Mouse (Mus musculus) embryonic facial prominence, embryonic 13.5 days (tissue): ENCODE results near the gene Pdhb. TPM values are rescaled to one million over a fixed set of nuclear protein-coding genes. Genes with fewer than 3 reads are reported as not detected.
A peak's percentile ranks its signal among the peaks of the same experiment; 100 is the strongest.

Source experiments
- ATAC-seq: fragments of 200-750 bp; cut with Nextera tagmentation; 2 replicates; pipeline ENCODE4 v1.8.0; 2017; ENCODE audit warnings: low read depth; ENCODE audit not compliant: insufficient number of reproducible peaks, insufficient read depth, low FRiP score, low TSS enrichment
- H3K27ac ChIP-seq: fragments of 300-500 bp; sonication (generic); 2 replicates; pipeline ENCODE4 v1.5.1; 2015; ENCODE audit warnings: moderate library complexity, mild to moderate bottlenecking, inconsistent platforms
- H3K27me3 ChIP-seq: fragments of 300-500 bp; sonication (generic); 2 replicates; pipeline ENCODE4 v1.6.1; 2015; ENCODE audit warnings: mild to moderate bottlenecking, inconsistent platforms
- H3K36me3 ChIP-seq: fragments of 300-500 bp; sonication (generic); 2 replicates; pipeline ENCODE4 v1.6.1; 2015; ENCODE audit warnings: mild to moderate bottlenecking, inconsistent platforms
- H3K4me1 ChIP-seq: fragments of 300-500 bp; sonication (generic); 2 replicates; pipeline ENCODE4 v1.6.1; 2015; ENCODE audit warnings: inconsistent platforms
- H3K4me2 ChIP-seq: fragments of 300-500 bp; sonication (generic); 2 replicates; pipeline ENCODE4 v1.6.1; 2015; ENCODE audit warnings: moderate library complexity, mild to moderate bottlenecking, inconsistent platforms
- H3K4me3 ChIP-seq: fragments of 300-500 bp; sonication (generic); 2 replicates; pipeline ENCODE4 v1.5.1; 2015; ENCODE audit warnings: mild to moderate bottlenecking, inconsistent platforms
- H3K9ac ChIP-seq: fragments of 300-500 bp; sonication (generic); 2 replicates; pipeline ENCODE4 v1.6.1; 2015; ENCODE audit warnings: mild to moderate bottlenecking, inconsistent platforms
- H3K9me3 ChIP-seq: fragments of 300-500 bp; sonication (generic); 2 replicates; pipeline ENCODE4 v1.6.1; 2016; ENCODE audit warnings: inconsistent platforms
- WGBS: fragments of 180-500 bp; shearing (Covaris S2); methylation state at CpG from one replicate; pipeline ENCODE4 v1.1.7; 2015; ENCODE audit warnings: mixed read lengths; 5-methylcytosine and 5-hydroxymethylcytosine counted together
- polyA plus RNA-seq: library from polyadenylated mRNA; unstranded; fragments of >200 nt; fragmentation: Nextera tagmentation; extraction: Ambion mirVana; gene quantifications from 2 replicates; pipeline ENCODE4 v1.2.1, GENCODE M21; 2015

Gene Pdhb
- 203 TPM in 2 replicates for polyA plus RNA-seq

- WGBS, result under 1% methylated on average over 64 of the region's 64 CpGs
- Histone ChIP-seq H3K27ac (peak within 1 kb of the TSS; percentile 79), H3K9me3 (no peaks in the 10 kb centered on the region), H3K9ac (peak within 1 kb of the TSS; percentile 96), H3K4me1 (peaks cover 10% of the 10 kb centered on the region), H3K4me2 (peak within 1 kb of the TSS; percentile 82), H3K27me3 (no peaks in the 10 kb centered on the region), H3K36me3 (peaks cover 32% of the 10 kb centered on the region), H3K4me3 (peak within 1 kb of the TSS; percentile 96)
- peak; percentile 100 for ATAC-seq
Observed at GRCm38 (mm10) chr14:8172507-8173410, at the start of gene Pdhb. Pdhb (minus strand) TSS chr14:8173025.

- Histone ChIP-seq H3K4me2 (no peak overlapping the region), H3K4me1 (no peaks in the 10 kb centered on the region), H3K9me3 (no peaks in the 10 kb centered on the region), H3K27me3 (no peaks in the 10 kb centered on the region), H3K9ac (no peak overlapping the region), H3K36me3 (peaks cover 13% of the 10 kb centered on the region), H3K4me3 (no peak overlapping the region), H3K27ac (no peak overlapping the region)
- no peak for ATAC-seq
- 93% methylated on average over 16 of the region's 16 CpGs for WGBS
Observed at GRCm38 (mm10) chr14:8222561-8222960, 49.7 kb upstream of the Pdhb start.

- WGBS, result 88% methylated on average over 2 of the region's 2 CpGs
- Histone ChIP-seq H3K9ac (no peak overlapping the region), H3K27ac (no peak overlapping the region), H3K27me3 (no peaks in the 10 kb centered on the region; the same call in 1 of the 2 replicates), H3K4me3 (no peak overlapping the region), H3K36me3 (peaks cover 13% of the 10 kb centered on the region), H3K4me2 (no peak overlapping the region), H3K4me1 (peaks cover 3% of the 10 kb centered on the region; the same call in 1 of the 2 replicates), H3K9me3 (no peaks in the 10 kb centered on the region)
- no peak for ATAC-seq
Observed at GRCm38 (mm10) chr14:8220912-8221311, 48.1 kb upstream of the Pdhb start.

- Histone ChIP-seq H3K27me3 (no peaks in the 10 kb centered on the region; the same call in 1 of the 2 replicates), H3K9ac (no peak overlapping the region), H3K9me3 (no peaks in the 10 kb centered on the region), H3K27ac (no peak overlapping the region), H3K36me3 (peaks cover 13% of the 10 kb centered on the region), H3K4me2 (no peak overlapping the region), H3K4me1 (peaks cover 8% of the 10 kb centered on the region), H3K4me3 (no peak overlapping the region)
- no peak for ATAC-seq
- 59% methylated on average over 7 of the region's 7 CpGs for WGBS
Observed at GRCm38 (mm10) chr14:8220306-8220705, 47.5 kb upstream of the Pdhb start.

- Histone ChIP-seq H3K4me1 (peaks cover 13% of the 10 kb centered on the region), H3K9me3 (no peaks in the 10 kb centered on the region), H3K9ac (no peak overlapping the region), H3K27me3 (no peaks in the 10 kb centered on the region; the same call in 1 of the 2 replicates), H3K4me2 (no peak overlapping the region), H3K36me3 (peaks cover 13% of the 10 kb centered on the region), H3K27ac (no peak overlapping the region), H3K4me3 (no peak overlapping the region)
- WGBS, result 67% methylated on average over 11 of the region's 11 CpGs
- no peak for ATAC-seq
Observed at GRCm38 (mm10) chr14:8219876-8220275, 47.1 kb upstream of the Pdhb start.

- WGBS, result 23% methylated on average over 10 of the region's 10 CpGs
- no peaks in the 10 kb centered on the region for H3K9me3 ChIP-seq
- peaks cover 16% of the 10 kb centered on the region for H3K4me1 ChIP-seq
- H3K4me3 ChIP-seq, result no peak overlapping the region
- H3K27me3 ChIP-seq, result no peaks in the 10 kb centered on the region; the same call in 1 of the 2 replicates
- no peak overlapping the region for H3K4me2 ChIP-seq
- H3K36me3 ChIP-seq, result peaks cover 13% of the 10 kb centered on the region
- H3K27ac ChIP-seq, result no peak overlapping the region
- H3K9ac ChIP-seq, result no peak overlapping the region
- no peak for ATAC-seq
Observed at GRCm38 (mm10) chr14:8218730-8219380, 46.0 kb upstream of the Pdhb start.

- Histone ChIP-seq H3K27ac (no peak overlapping the region), H3K9ac (no peak overlapping the region), H3K4me3 (no peak overlapping the region), H3K9me3 (no peaks in the 10 kb centered on the region), H3K27me3 (no peaks in the 10 kb centered on the region; the same call in 1 of the 2 replicates), H3K4me2 (no peak overlapping the region), H3K4me1 (peaks cover 16% of the 10 kb centered on the region), H3K36me3 (peaks cover 13% of the 10 kb centered on the region)
- 49% methylated on average over 7 of the region's 7 CpGs for WGBS
- ATAC-seq, result no peak
Observed at GRCm38 (mm10) chr14:8218238-8218637, 45.4 kb upstream of the Pdhb start.

GRCm38 (mm10) chr14:8216100-8216499 lies 43.3 kb upstream of the Pdhb start:
- 0 out of 2 replicates have a peak, but pooled peaks cover 3% of the 10 kb centered on the region for H3K36me3 ChIP-seq
- peaks cover 16% of the 10 kb centered on the region for H3K4me1 ChIP-seq
- no peak overlapping the region for H3K9ac ChIP-seq
- H3K27ac ChIP-seq, result no peak overlapping the region
- no peak for ATAC-seq
- H3K4me3 ChIP-seq, result peak overlapping the region; percentile 75; the same call in 1 of the 2 replicates
- no peaks in the 10 kb centered on the region; the same call in 1 of the 2 replicates for H3K27me3 ChIP-seq
- peak overlapping the region; percentile 85 for H3K4me2 ChIP-seq
- H3K9me3 ChIP-seq, result no peaks in the 10 kb centered on the region
- WGBS, result 59% methylated on average over 5 of the region's 5 CpGs

GRCm38 (mm10) chr14:8215208-8215778 lies 42.5 kb upstream of the Pdhb start:
- H3K36me3 ChIP-seq, result no peaks in the 10 kb centered on the region

GRCm38 (mm10) chr14:8214299-8215207 lies 41.7 kb upstream of the Pdhb start:
- Histone ChIP-seq H3K27me3 (no peaks in the 10 kb centered on the region; the same call in 1 of the 2 replicates), H3K9me3 (no peaks in the 10 kb centered on the region), H3K36me3 (no peaks in the 10 kb centered on the region), H3K4me2 (peak overlapping the region; percentile 85), H3K4me3 (peak overlapping the region; percentile 75), H3K9ac (peak overlapping the region; percentile 92), H3K27ac (peak overlapping the region; percentile 90), H3K4me1 (peaks cover 16% of the 10 kb centered on the region)
- 2% methylated on average over 60 of the region's 63 CpGs for WGBS
- peak; percentile 80 for ATAC-seq

More at GRCm38 (mm10) chr14:8215208-8215778, 42.5 kb upstream of the Pdhb start:
- WGBS, result 15% methylated on average over 21 of the region's 21 CpGs
- no peak overlapping the region for H3K27ac ChIP-seq
- no peaks in the 10 kb centered on the region; the same call in 1 of the 2 replicates for H3K27me3 ChIP-seq
- peak overlapping the region; percentile 75 for H3K4me3 ChIP-seq
- H3K4me1 ChIP-seq, result peaks cover 16% of the 10 kb centered on the region
- H3K9ac ChIP-seq, result peak overlapping the region; percentile 92
- H3K4me2 ChIP-seq, result peak overlapping the region; percentile 85
- H3K9me3 ChIP-seq, result no peaks in the 10 kb centered on the region
- ATAC-seq, result no peak
